Mouse (Mus musculus) common myeloid progenitor, adult 5-6 weeks (primary cell): ENCODE measurements around the gene Npb. TPM values are rescaled to one million over a fixed set of nuclear protein-coding genes. Genes with fewer than 3 reads are reported as not detected.
"Not testable (repeated sequence)": the region's sequence is repeated elsewhere in the genome, so short reads cannot be mapped to it uniquely, and the experiment has no call there.

ENCODE experiments used
- ATAC-seq: replicated peaks from 2 replicates; pipeline ENCODE4 v1.8.0; 2016; ENCODE audit warnings: low read depth, mild to moderate bottlenecking, moderate TSS enrichment, inconsistent platforms; ENCODE audit not compliant: poor library complexity, severe bottlenecking
- total RNA-seq: library from RNA; stranded (forward); fragments of 200-1000, 187-1606 nt; gene quantifications from 2 replicates; pipeline ENCODE4 v1.2.3, GENCODE M21; 2017

The Npb gene
- not detected in 2 replicates for total RNA-seq

GRCm38 (mm10) chr11:120608241-120609034, at the start of gene Npb:
Npb (plus strand) TSS chr11:120608477.
- no peak for ATAC-seq

GRCm38 (mm10) chr11:120558843-120559242, 49.4 kb upstream of the Npb start:
- ATAC-seq: not testable (repeated sequence)

- no peak for ATAC-seq
Measured at GRCm38 (mm10) chr11:120560952-120561728, 47.1 kb upstream of the Npb start.

- ATAC-seq: no peak
Measured at GRCm38 (mm10) chr11:120562949-120563348, 45.3 kb upstream of the Npb start.

- ATAC-seq: no peak
Measured at GRCm38 (mm10) chr11:120565114-120565513, 43.2 kb upstream of the Npb start.

- ATAC-seq: no peak
Measured at GRCm38 (mm10) chr11:120568324-120568723, 40.0 kb upstream of the Npb start.

- ATAC-seq: no peak
Measured at GRCm38 (mm10) chr11:120571122-120571521, 37.2 kb upstream of the Npb start.

GRCm38 (mm10) chr11:120571754-120572416, 36.4 kb upstream of the Npb start:
- no peak for ATAC-seq

GRCm38 (mm10) chr11:120572417-120572751, 35.9 kb upstream of the Npb start:
- no peak for ATAC-seq

GRCm38 (mm10) chr11:120572752-120573584, 35.3 kb upstream of the Npb start, which contains the start of gene P4hb:
P4hb (minus strand) TSS chr11:120573253.
- peak; percentile 83 for ATAC-seq

GRCm38 (mm10) chr11:120573585-120574277, 34.5 kb upstream of the Npb start:
- ATAC-seq: no peak

- ATAC-seq: no peak
Measured at GRCm38 (mm10) chr11:120574278-120574600, 34.0 kb upstream of the Npb start.

GRCm38 (mm10) chr11:120575046-120575445, 33.2 kb upstream of the Npb start:
- no peak for ATAC-seq

- ATAC-seq: no peak
Measured at GRCm38 (mm10) chr11:120575940-120576339, 32.3 kb upstream of the Npb start.

- ATAC-seq: no peak
Measured at GRCm38 (mm10) chr11:120576365-120576981, 31.8 kb upstream of the Npb start.

- no peak for ATAC-seq
Measured at GRCm38 (mm10) chr11:120577211-120578023, 30.9 kb upstream of the Npb start.

GRCm38 (mm10) chr11:120578024-120578693, 30.1 kb upstream of the Npb start:
- no peak for ATAC-seq
